Mouse (Mus musculus): ENCODE results near the gene Lhfpl2. TPM values are rescaled to one million over a fixed set of nuclear protein-coding genes. Genes with fewer than 3 reads are reported as not detected.

Gene Lhfpl2
- polyA plus RNA-seq, 1 experiment = 2.5 TPM

GRCm38 (mm10) chr13:94061256-94061877 is 3.8 kb downstream of the Lhfpl2 start:
- Histone ChIP-seq H3K27me3 (ENCODE audit: control insufficient read depth, insufficient read depth, low read length) (peaks cover 13% of the 10 kb centered on the region), H3K27ac (ENCODE audit: control insufficient read depth, insufficient read depth, low read depth, low read length) (no peak overlapping the region), H3K36me3 (ENCODE audit: control insufficient read depth, insufficient read depth, low read length) (no peaks in the 10 kb centered on the region), H3K4me3 (ENCODE audit: control insufficient read depth, low read depth, low read length) (no peak overlapping the region), H3K4me1 (ENCODE audit: control insufficient read depth, insufficient read depth, low read length) (peaks cover 15% of the 10 kb centered on the region)
- no peak for TF ChIP-seq CTCF (IDR thresholded peaks at IDR 0.05; ENCODE audit: control insufficient read depth, insufficient read depth, insufficient replicate concordance, low read depth, low read length)
- no peak for TF ChIP-seq POLR2A (IDR thresholded peaks at IDR 0.05; ENCODE audit: control insufficient read depth, low read depth, low read length)

GRCm38 (mm10) chr13:94062349-94063111 is 4.9 kb downstream of the Lhfpl2 start:
- no peak for TF ChIP-seq POLR2A (IDR thresholded peaks at IDR 0.05; ENCODE audit: control insufficient read depth, low read depth, low read length)
- TF ChIP-seq CTCF (IDR thresholded peaks at IDR 0.05; ENCODE audit: control insufficient read depth, insufficient read depth, insufficient replicate concordance, low read depth, low read length) = no peak

GRCm38 (mm10) chr13:94063156-94063555 is 5.6 kb downstream of the Lhfpl2 start:
- Histone ChIP-seq H3K27ac (ENCODE audit: control insufficient read depth, insufficient read depth, low read depth, low read length) (no peak overlapping the region), H3K36me3 (ENCODE audit: control insufficient read depth, insufficient read depth, low read length) (no peaks in the 10 kb centered on the region), H3K4me3 (ENCODE audit: control insufficient read depth, low read depth, low read length) (no peak overlapping the region), H3K27me3 (ENCODE audit: control insufficient read depth, insufficient read depth, low read length) (peaks cover 2% of the 10 kb centered on the region), H3K4me1 (ENCODE audit: control insufficient read depth, insufficient read depth, low read length) (peaks cover 7% of the 10 kb centered on the region)
- no peak for TF ChIP-seq CTCF (IDR thresholded peaks at IDR 0.05; ENCODE audit: control insufficient read depth, insufficient read depth, insufficient replicate concordance, low read depth, low read length)
- TF ChIP-seq POLR2A (IDR thresholded peaks at IDR 0.05; ENCODE audit: control insufficient read depth, low read depth, low read length) = no peak

More at GRCm38 (mm10) chr13:94062349-94063111, 4.9 kb downstream of the Lhfpl2 start:
- H3K4me3 ChIP-seq (ENCODE audit: control insufficient read depth, low read depth, low read length) = no peak overlapping the region; the same call in 1 of the 2 replicates
- H3K36me3 ChIP-seq (ENCODE audit: control insufficient read depth, insufficient read depth, low read length) = no peaks in the 10 kb centered on the region
- H3K27me3 ChIP-seq (ENCODE audit: control insufficient read depth, insufficient read depth, low read length) = peaks cover 8% of the 10 kb centered on the region
- H3K4me1 ChIP-seq (ENCODE audit: control insufficient read depth, insufficient read depth, low read length) = peaks cover 11% of the 10 kb centered on the region
- H3K27ac ChIP-seq (ENCODE audit: control insufficient read depth, insufficient read depth, low read depth, low read length) = no peak overlapping the region

GRCm38 (mm10) chr13:94064571-94064970 is 7.0 kb downstream of the Lhfpl2 start:
- TF ChIP-seq POLR2A (IDR thresholded peaks at IDR 0.05; ENCODE audit: control insufficient read depth, low read depth, low read length) = no peak
- no peak for TF ChIP-seq CTCF (IDR thresholded peaks at IDR 0.05; ENCODE audit: control insufficient read depth, insufficient read depth, insufficient replicate concordance, low read depth, low read length)
- H3K4me1 ChIP-seq (ENCODE audit: control insufficient read depth, insufficient read depth, low read length) = peaks cover 4% of the 10 kb centered on the region
- no peaks in the 10 kb centered on the region for H3K27me3 ChIP-seq (ENCODE audit: control insufficient read depth, insufficient read depth, low read length)

GRCm38 (mm10) chr13:94065276-94066050 is 7.9 kb downstream of the Lhfpl2 start:
- Histone ChIP-seq H3K4me1 (ENCODE audit: control insufficient read depth, insufficient read depth, low read length) (peaks cover 4% of the 10 kb centered on the region), H3K36me3 (ENCODE audit: control insufficient read depth, insufficient read depth, low read length) (no peaks in the 10 kb centered on the region), H3K4me3 (ENCODE audit: control insufficient read depth, low read depth, low read length) (no peak overlapping the region), H3K27ac (ENCODE audit: control insufficient read depth, insufficient read depth, low read depth, low read length) (no peak overlapping the region), H3K27me3 (ENCODE audit: control insufficient read depth, insufficient read depth, low read length) (no peaks in the 10 kb centered on the region)
- no peak for TF ChIP-seq POLR2A (IDR thresholded peaks at IDR 0.05; ENCODE audit: control insufficient read depth, low read depth, low read length)
- no peak for TF ChIP-seq CTCF (IDR thresholded peaks at IDR 0.05; ENCODE audit: control insufficient read depth, insufficient read depth, insufficient replicate concordance, low read depth, low read length)

More at GRCm38 (mm10) chr13:94064571-94064970, 7.0 kb downstream of the Lhfpl2 start:
- Histone ChIP-seq H3K27ac (ENCODE audit: control insufficient read depth, insufficient read depth, low read depth, low read length) (no peak overlapping the region), H3K36me3 (ENCODE audit: control insufficient read depth, insufficient read depth, low read length) (no peaks in the 10 kb centered on the region), H3K4me3 (ENCODE audit: control insufficient read depth, low read depth, low read length) (no peak overlapping the region)

- no peak overlapping the region for H3K4me3 ChIP-seq (ENCODE audit: control insufficient read depth, low read depth, low read length)
- peaks cover 4% of the 10 kb centered on the region for H3K4me1 ChIP-seq (ENCODE audit: control insufficient read depth, insufficient read depth, low read length)
- no peaks in the 10 kb centered on the region for H3K36me3 ChIP-seq (ENCODE audit: control insufficient read depth, insufficient read depth, low read length)
- TF ChIP-seq POLR2A (IDR thresholded peaks at IDR 0.05; ENCODE audit: control insufficient read depth, low read depth, low read length) (no peak), CTCF (IDR thresholded peaks at IDR 0.05; ENCODE audit: control insufficient read depth, insufficient read depth, insufficient replicate concordance, low read depth, low read length) (no peak)
- H3K27ac ChIP-seq (ENCODE audit: control insufficient read depth, insufficient read depth, low read depth, low read length) = no peak overlapping the region
- H3K27me3 ChIP-seq (ENCODE audit: control insufficient read depth, insufficient read depth, low read length) = no peaks in the 10 kb centered on the region
Measured at GRCm38 (mm10) chr13:94066626-94067275, 9.2 kb downstream of the Lhfpl2 start.

Measured in testis, adult 2 months (tissue).